Comparison of ENCODE assay signal across 15 mouse cellular contexts in genomic region chr16:5722506-5722905, GRCm38 (mm10).
DNase-seq lines count a peak whose midpoint lies in the region.
"Had no signal": no experiment of that assay in that cellular context is flagged by ENCODE, and none has a peak within 500 bp of the region (broad histone marks: within the 10 kb centered on the region; RNA-seq: fewer than 3 reads in every experiment).

No protein-coding gene starts in this region.

- peak; percentile 4 for DNase-seq in adrenal gland, postnatal 10 days
- DNase-seq in adrenal gland, postnatal 4 days (ENCODE audit: low spot score in 2 of 2), result no peak
- DNase-seq in cerebellum, postnatal 10 days, result peak; percentile 53 to 55
- DNase-seq in cerebellum, postnatal 36 days, result no peak
- peak; percentile 3 for DNase-seq in 3T3-L1 (ENCODE audit: low read depth, low spot score)
- DNase-seq in Muller cell, postnatal 12 days (ENCODE audit: inconsistent ontology term), result peak; percentile 72
- DNase-seq in kidney, postnatal 36 days, result no peak
- DNase-seq: adrenal gland, postnatal 14 days; cerebellum, adult 9-10 months; embryo, embryonic 11 days; gastrocnemius, postnatal 25 days; heart, adult 18-20 months; heart, postnatal 10 days; heart, postnatal 36 days; kidney, adult 18-20 months had no signal

Comparison
In these comparisons a context has a peak if more than half of its experiments do, and no peak if none do; other contexts are left out.
1. DNase-seq: peak in adrenal gland, postnatal 10 days (single experiment), cerebellum, postnatal 10 days (2 of 2), 3T3-L1 (single experiment) and Muller cell, postnatal 12 days (single experiment); none in adrenal gland, postnatal 4 days (0 of 2), cerebellum, postnatal 36 days (0 of 2) and kidney, postnatal 36 days (0 of 2).